Mouse (Mus musculus): Measurements from ENCODE around the gene Nup155. TPM values are rescaled to one million over a fixed set of nuclear protein-coding genes. Genes with fewer than 3 reads are reported as not detected.
"Not testable (repeated sequence)": the region's sequence is repeated elsewhere in the genome, so short reads cannot be mapped to it uniquely, and the experiment has no call there.

Nup155 gene
- polyA plus RNA-seq (2015; fragmentation: Nextera tagmentation; extraction: Ambion mirVana): 11.4 and 11.9 TPM in 2 replicates

GRCm38 (mm10) chr15:8108966-8109743 lies at the start of gene Nup155:
Nup155 (plus strand) TSS chr15:8109273.
- Histone ChIP-seq H3K9ac (peak within 1 kb of the TSS; percentile 81), H3K27ac (peak within 1 kb of the TSS; percentile 85), H3K4me1 (replicated peaks) (peaks cover 26% of the 10 kb centered on the region), H3K4me3 (peak within 1 kb of the TSS; percentile 84), H3K4me2 (peak within 1 kb of the TSS; percentile 79), H3K36me3 (peaks cover 24% of the 10 kb centered on the region), H3K27me3 (no peaks in the 10 kb centered on the region), H3K9me3 (no peaks in the 10 kb centered on the region)
- WGBS: under 1% methylated on average over 52 of the region's 54 CpGs
- ATAC-seq (ENCODE audit: low FRiP score): peak; percentile 97

GRCm38 (mm10) chr15:8065221-8065620 lies 43.9 kb upstream of the Nup155 start:
- Histone ChIP-seq H3K36me3 (peaks cover 53% of the 10 kb centered on the region), H3K4me1 (replicated peaks) (no peaks in the 10 kb centered on the region), H3K9ac (no peak overlapping the region), H3K27ac (no peak overlapping the region), H3K4me2 (no peak overlapping the region), H3K9me3 (no peaks in the 10 kb centered on the region), H3K4me3 (no peak overlapping the region), H3K27me3 (no peaks in the 10 kb centered on the region)
- WGBS: 89% methylated on average over 6 of the region's 6 CpGs
- ATAC-seq (ENCODE audit: low FRiP score): no peak

- ATAC-seq (ENCODE audit: low FRiP score); H3K27me3 ChIP-seq; H3K9me3 ChIP-seq; H3K4me1 ChIP-seq (replicated peaks); H3K9ac ChIP-seq; H3K4me2 ChIP-seq; H3K4me3 ChIP-seq; H3K27ac ChIP-seq: not testable (repeated sequence)
- H3K36me3 ChIP-seq: peaks cover 71% of the 10 kb centered on the region
- WGBS: 98% methylated on average over 3 of the region's 3 CpGs
Observed at GRCm38 (mm10) chr15:8073159-8073558, 35.9 kb upstream of the Nup155 start.

- peaks cover 30% of the 10 kb centered on the region for H3K36me3 ChIP-seq
Observed at GRCm38 (mm10) chr15:8082139-8082538, 26.9 kb upstream of the Nup155 start.

GRCm38 (mm10) chr15:8087293-8087692 lies 21.8 kb upstream of the Nup155 start:
- Histone ChIP-seq H3K4me1 (replicated peaks) (no peaks in the 10 kb centered on the region), H3K27ac (no peak overlapping the region), H3K4me2 (no peak overlapping the region), H3K9me3 (no peaks in the 10 kb centered on the region), H3K4me3 (no peak overlapping the region), H3K27me3 (no peaks in the 10 kb centered on the region), H3K9ac (no peak overlapping the region), H3K36me3 (peaks cover 23% of the 10 kb centered on the region)
- no peak for ATAC-seq (ENCODE audit: low FRiP score)
- 92% methylated on average over 4 of the region's 4 CpGs for WGBS

More at GRCm38 (mm10) chr15:8082139-8082538, 26.9 kb upstream of the Nup155 start:
- Histone ChIP-seq H3K9ac (no peak overlapping the region), H3K4me3 (no peak overlapping the region), H3K27ac (no peak overlapping the region), H3K4me1 (replicated peaks) (no peaks in the 10 kb centered on the region), H3K27me3 (no peaks in the 10 kb centered on the region), H3K4me2 (no peak overlapping the region), H3K9me3 (no peaks in the 10 kb centered on the region)
- ATAC-seq (ENCODE audit: low FRiP score): no peak
- whole genome bisulfite sequencing: 94% methylated on average over 8 of the region's 8 CpGs

GRCm38 (mm10) chr15:8088715-8089114 lies 20.4 kb upstream of the Nup155 start:
- whole genome bisulfite sequencing: 86% methylated on average over 3 of the region's 3 CpGs
- H3K9me3 ChIP-seq: no peaks in the 10 kb centered on the region

GRCm38 (mm10) chr15:8090685-8091084 lies 18.4 kb upstream of the Nup155 start:
- Histone ChIP-seq H3K4me2 (no peak overlapping the region), H3K27ac (no peak overlapping the region), H3K9ac (no peak overlapping the region), H3K27me3 (no peaks in the 10 kb centered on the region), H3K36me3 (peaks cover 40% of the 10 kb centered on the region), H3K9me3 (no peaks in the 10 kb centered on the region), H3K4me1 (replicated peaks) (no peaks in the 10 kb centered on the region), H3K4me3 (no peak overlapping the region)
- ATAC-seq (ENCODE audit: low FRiP score): no peak
- 96% methylated on average over 2 of the region's 2 CpGs for WGBS

More at GRCm38 (mm10) chr15:8088715-8089114, 20.4 kb upstream of the Nup155 start:
- no peak overlapping the region for H3K9ac ChIP-seq
- H3K27ac ChIP-seq: no peak overlapping the region
- no peaks in the 10 kb centered on the region for H3K4me1 ChIP-seq (replicated peaks)
- no peaks in the 10 kb centered on the region for H3K27me3 ChIP-seq
- H3K36me3 ChIP-seq: peaks cover 28% of the 10 kb centered on the region
- no peak overlapping the region for H3K4me3 ChIP-seq
- no peak for ATAC-seq (ENCODE audit: low FRiP score)
- H3K4me2 ChIP-seq: no peak overlapping the region

- not testable (repeated sequence) for H3K4me1 ChIP-seq (replicated peaks); H3K9ac ChIP-seq; H3K27me3 ChIP-seq; H3K9me3 ChIP-seq; H3K27ac ChIP-seq; H3K4me3 ChIP-seq; H3K4me2 ChIP-seq
- 88% methylated on average over 1 of the region's 1 CpGs for WGBS
- ATAC-seq (ENCODE audit: low FRiP score): 0 out of 2 replicates have a peak, but pooled peaks have one; percentile 55
- H3K36me3 ChIP-seq: peaks cover 50% of the 10 kb centered on the region
Observed at GRCm38 (mm10) chr15:8092668-8093067, 16.4 kb upstream of the Nup155 start.

GRCm38 (mm10) chr15:8097853-8098252 lies 11.2 kb upstream of the Nup155 start:
- Histone ChIP-seq H3K27me3 (no peaks in the 10 kb centered on the region), H3K9me3 (no peaks in the 10 kb centered on the region), H3K36me3 (peaks cover 29% of the 10 kb centered on the region), H3K4me1 (replicated peaks) (peaks cover 5% of the 10 kb centered on the region), H3K27ac (no peak overlapping the region), H3K9ac (no peak overlapping the region), H3K4me2 (peak overlapping the region; percentile 63), H3K4me3 (peak overlapping the region; percentile 87)
- ATAC-seq (ENCODE audit: low FRiP score): no peak
- 18% methylated on average over 7 of the region's 7 CpGs for WGBS

- H3K4me1 ChIP-seq (replicated peaks): peaks cover 5% of the 10 kb centered on the region
- ATAC-seq (ENCODE audit: low FRiP score): peak; percentile 98
- H3K27ac ChIP-seq: peak within 1 kb of the TSS; percentile 80
- peak within 1 kb of the TSS; percentile 87 for H3K4me3 ChIP-seq
- 3% methylated on average over 56 of the region's 56 CpGs for WGBS
- H3K27me3 ChIP-seq: no peaks in the 10 kb centered on the region
- H3K9ac ChIP-seq: peak within 1 kb of the TSS; percentile 88
- H3K36me3 ChIP-seq: peaks cover 20% of the 10 kb centered on the region
- H3K4me2 ChIP-seq: peak within 1 kb of the TSS; percentile 63
- no peaks in the 10 kb centered on the region for H3K9me3 ChIP-seq
Observed at GRCm38 (mm10) chr15:8098774-8099749, 10.0 kb upstream of the Nup155 start, which contains the start of gene Wdr70. Wdr70 (minus strand) TSS chr15:8099209.

- not testable (repeated sequence) for H3K4me2 ChIP-seq; H3K27ac ChIP-seq; H3K9me3 ChIP-seq; ATAC-seq (ENCODE audit: low FRiP score); H3K4me1 ChIP-seq (replicated peaks); H3K9ac ChIP-seq; H3K27me3 ChIP-seq; H3K4me3 ChIP-seq; H3K36me3 ChIP-seq
- 89% methylated on average over 15 of the region's 15 CpGs for WGBS
Observed at GRCm38 (mm10) chr15:8101975-8102542, 7.0 kb upstream of the Nup155 start.
